Mouse (Mus musculus) layer of hippocampus, adult 18-20 months (tissue): ENCODE results near the gene Ikzf2. TPM values are rescaled to one million over a fixed set of nuclear protein-coding genes. Genes with fewer than 3 reads are reported as not detected.
A peak's percentile ranks its signal among the peaks of the same experiment; 100 is the strongest.

ENCODE experiments used
- DNase-seq, 2 experiments: peaks; one replicate each; pipeline ENCODE4 v3.0.0; 2022; ENCODE audit warnings: low spot score in 2 of 2
- total RNA-seq, 2 experiments: library from RNA; stranded (reverse); gene quantifications; 2 replicates each; pipeline ENCODE4 v1.2.3; 2021

The Ikzf2 gene
- total RNA-seq, 2 experiments from 2014 or later: 8.1 to 9.3 TPM

- DNase-seq: no peak
Observed at GRCm38 (mm10) chr1:69669897-69670404, 17.1 kb downstream of the Ikzf2 start.

GRCm38 (mm10) chr1:69667456-69667855, 19.6 kb downstream of the Ikzf2 start:
- DNase-seq: no peak

GRCm38 (mm10) chr1:69659779-69660178, 27.3 kb downstream of the Ikzf2 start:
- DNase-seq: no peak

- DNase-seq: no peak
Observed at GRCm38 (mm10) chr1:69658051-69658450, 29.0 kb downstream of the Ikzf2 start.

GRCm38 (mm10) chr1:69657455-69657854, 29.6 kb downstream of the Ikzf2 start:
- no peak for DNase-seq

- DNase-seq: no peak
Observed at GRCm38 (mm10) chr1:69656929-69657328, 30.1 kb downstream of the Ikzf2 start.

- DNase-seq: no peak
Observed at GRCm38 (mm10) chr1:69656047-69656782, 30.8 kb downstream of the Ikzf2 start.

- DNase-seq: no peak
Observed at GRCm38 (mm10) chr1:69655368-69655767, 31.7 kb downstream of the Ikzf2 start.

- DNase-seq: no peak
Observed at GRCm38 (mm10) chr1:69654955-69655354, 32.1 kb downstream of the Ikzf2 start.

- no peak for DNase-seq
Observed at GRCm38 (mm10) chr1:69653419-69653818, 33.6 kb downstream of the Ikzf2 start.

- no peak for DNase-seq
Observed at GRCm38 (mm10) chr1:69643138-69643537, 43.9 kb downstream of the Ikzf2 start.

- DNase-seq: no peak
Observed at GRCm38 (mm10) chr1:69641986-69642385, 45.1 kb downstream of the Ikzf2 start.

GRCm38 (mm10) chr1:69638321-69638720, 48.7 kb downstream of the Ikzf2 start:
- no peak for DNase-seq

- no peak for DNase-seq
Observed at GRCm38 (mm10) chr1:69637907-69638306, 49.1 kb downstream of the Ikzf2 start.

- DNase-seq: no peak
Observed at GRCm38 (mm10) chr1:69634259-69634658, 52.8 kb downstream of the Ikzf2 start.

GRCm38 (mm10) chr1:69630508-69630907, 56.5 kb downstream of the Ikzf2 start:
- DNase-seq: peak in 1 of 2 experiments; percentile 30

- DNase-seq: no peak
Observed at GRCm38 (mm10) chr1:69629513-69629912, 57.5 kb downstream of the Ikzf2 start.

GRCm38 (mm10) chr1:69612076-69612475, 75.0 kb downstream of the Ikzf2 start:
- no peak for DNase-seq

GRCm38 (mm10) chr1:69611204-69611725, 75.8 kb downstream of the Ikzf2 start:
- DNase-seq: no peak

GRCm38 (mm10) chr1:69610791-69611190, 76.3 kb downstream of the Ikzf2 start:
- DNase-seq: no peak

- DNase-seq: no peak
Observed at GRCm38 (mm10) chr1:69608846-69609245, 78.2 kb downstream of the Ikzf2 start.

- DNase-seq: no peak
Observed at GRCm38 (mm10) chr1:69606844-69607243, 80.2 kb downstream of the Ikzf2 start.

GRCm38 (mm10) chr1:69604213-69604612, 82.8 kb downstream of the Ikzf2 start:
- DNase-seq: no peak
